In genomic region chr12:56286828-56287227, GRCm38 (mm10) we compare ENCODE assay signal across 23 mouse cellular contexts. TPM values are rescaled to one million over a fixed set of nuclear protein-coding genes. Genes with fewer than 3 reads are reported as not detected.
A peak's percentile ranks its signal among the peaks of the same experiment; 100 is the strongest.
DNase-seq lines count a peak whose midpoint lies in the region; ATAC-seq and TF ChIP-seq lines count a peak whose summit lies in the region.
"Had no signal": no experiment of that assay in that cellular context is flagged by ENCODE, and none has a peak within 500 bp of the region (broad histone marks: within the 10 kb centered on the region; RNA-seq: fewer than 3 reads in every experiment).

No protein-coding gene starts in this region.

- H3K36me3 ChIP-seq in lung, embryonic 15.5 days: no peaks in the 10 kb centered on the region
- no peaks in the 10 kb centered on the region for H3K36me3 ChIP-seq in testis, adult 2 months (ENCODE audit: control insufficient read depth, insufficient read depth, low read length)
- no peaks in the 10 kb centered on the region for H3K36me3 ChIP-seq in ES-E14 (ENCODE audit: control insufficient read depth, insufficient read depth, low read length, poor library complexity, severe bottlenecking)
- no peaks in the 10 kb centered on the region for H3K36me3 ChIP-seq in kidney, adult 2 months (ENCODE audit: control insufficient read depth, insufficient read depth, low read length)
- H3K36me3 ChIP-seq: embryonic facial prominence, embryonic 13.5 days; embryonic facial prominence, embryonic 15.5 days; forebrain, embryonic 10.5 days; forebrain, embryonic 12.5 days had no signal

- no peaks in the 10 kb centered on the region for H3K4me1 ChIP-seq in lung, embryonic 15.5 days
- peaks cover 3% of the 10 kb centered on the region; the same call in 1 of the 2 replicates for H3K4me1 ChIP-seq in testis, adult 2 months (ENCODE audit: control insufficient read depth, insufficient read depth, low read length)
- peaks cover 3 to 5% of the 10 kb centered on the region in 2 experiments; a peak in 2 of 4 replicates for H3K4me1 ChIP-seq in ES-E14 (ENCODE audit: control insufficient read depth in 2 of 2, insufficient read depth in 2 of 2, low read length in 2 of 2, poor library complexity in 1 of 2)
- no peaks in the 10 kb centered on the region for H3K4me1 ChIP-seq in kidney, adult 2 months (ENCODE audit: control insufficient read depth, insufficient read depth, low read length)
- H3K4me1 ChIP-seq: embryonic facial prominence, embryonic 13.5 days; embryonic facial prominence, embryonic 15.5 days; forebrain, embryonic 10.5 days; forebrain, embryonic 12.5 days had no signal

- H3K27me3 ChIP-seq in lung, embryonic 15.5 days: no peaks in the 10 kb centered on the region
- H3K27me3 ChIP-seq in testis, adult 2 months (ENCODE audit: control insufficient read depth, insufficient read depth, low read length): no peaks in the 10 kb centered on the region
- no peaks in the 10 kb centered on the region for H3K27me3 ChIP-seq in kidney, adult 2 months (replicated peaks; ENCODE audit: control insufficient read depth, insufficient read depth, low read length)
- H3K27me3 ChIP-seq: embryonic facial prominence, embryonic 13.5 days; embryonic facial prominence, embryonic 15.5 days; forebrain, embryonic 12.5 days had no signal

- TF ChIP-seq CTCF in testis, adult 2 months (IDR thresholded peaks at IDR 0.05; ENCODE audit: control insufficient read depth, insufficient read depth, insufficient replicate concordance, low read depth, low read length): no peak
- TF ChIP-seq CTCF in kidney, adult 2 months (conservative IDR thresholded peaks at IDR 0.05; ENCODE audit: insufficient read depth, insufficient read length, low read depth, low read length): no peak

- H3K4me2 ChIP-seq in lung, embryonic 15.5 days: no peak overlapping the region
- H3K4me2 ChIP-seq: embryonic facial prominence, embryonic 13.5 days; embryonic facial prominence, embryonic 15.5 days; forebrain, embryonic 12.5 days had no signal

- H3K9ac ChIP-seq in lung, embryonic 15.5 days: no peak overlapping the region
- no peak overlapping the region for H3K9ac ChIP-seq in ES-E14 (ENCODE audit: insufficient read depth, low read depth, low read length, poor library complexity, severe bottlenecking)
- H3K9ac ChIP-seq: embryonic facial prominence, embryonic 13.5 days; embryonic facial prominence, embryonic 15.5 days; forebrain, embryonic 12.5 days had no signal

- TF ChIP-seq POLR2A in testis, adult 2 months (IDR thresholded peaks at IDR 0.05; ENCODE audit: control insufficient read depth, low read depth, low read length): no peak
- TF ChIP-seq POLR2A in kidney, adult 2 months (IDR thresholded peaks at IDR 0.05; ENCODE audit: low read depth, low read length): no peak

- peak overlapping the region; percentile 91; the same call in 1 of the 2 replicates for H3K27ac ChIP-seq in lung, embryonic 15.5 days
- H3K27ac ChIP-seq in testis, adult 2 months (ENCODE audit: control insufficient read depth, insufficient read depth, low read depth, low read length): no peak overlapping the region
- no peak overlapping the region for H3K27ac ChIP-seq in ES-E14 (ENCODE audit: insufficient read depth, low read depth, low read length, poor library complexity, severe bottlenecking)
- no peak overlapping the region for H3K27ac ChIP-seq in kidney, adult 2 months (ENCODE audit: insufficient read depth, low read depth, low read length)
- H3K27ac ChIP-seq: embryonic facial prominence, embryonic 13.5 days; embryonic facial prominence, embryonic 15.5 days; forebrain, embryonic 10.5 days; forebrain, embryonic 12.5 days had no signal

- DNase-seq in lung, postnatal 14 days: no peak
- DNase-seq in testis, postnatal 14 days (ENCODE audit: low spot score): no peak
- DNase-seq in ES-E14 (ENCODE audit: low read depth, low spot score): no peak
- DNase-seq in kidney, adult 2 months: no peak
- DNase-seq: adrenal gland, adult 2 months; adrenal gland, postnatal 10 days; adrenal gland, postnatal 25 days; cerebellum, adult 11 months; cerebellum, adult 18-20 months; cerebellum, adult 8-10 months; cerebellum, adult 9-11 months; cerebellum, postnatal 14 days; cerebellum, postnatal 36 days; embryo, embryonic 11 days had no signal

- ATAC-seq in lung, embryonic 15.5 days (ENCODE audit: borderline replicate concordance, extremely low read depth, low FRiP score, low TSS enrichment): no peak
- ATAC-seq: forebrain, embryonic 14.5 days; forebrain, embryonic 16.5 days had no signal

- WGBS in lung, embryonic 15.5 days: 96% methylated on average over 14 of the region's 14 CpGs
- WGBS in kidney, adult 2 months: 96% methylated on average over 14 of the region's 14 CpGs

- no peak overlapping the region for H3K4me3 ChIP-seq in lung, embryonic 15.5 days
- peak overlapping the region; percentile 32 for H3K4me3 ChIP-seq in testis, adult 2 months (ENCODE audit: control insufficient read depth, low read depth, low read length)
- H3K4me3 ChIP-seq in ES-E14 (ENCODE audit: insufficient read depth in 1 of 2, low read depth in 1 of 2, low read length in 2 of 2, poor library complexity in 1 of 2, severe bottlenecking in 1 of 2): no peak overlapping the region
- no peak overlapping the region for H3K4me3 ChIP-seq in kidney, adult 2 months (ENCODE audit: insufficient read depth, low read depth, low read length)
- H3K4me3 ChIP-seq: embryonic facial prominence, embryonic 13.5 days; embryonic facial prominence, embryonic 15.5 days; erythroblast, embryonic 14.5 days; forebrain, embryonic 10.5 days; forebrain, embryonic 12.5 days had no signal

- no peaks in the 10 kb centered on the region for H3K9me3 ChIP-seq in lung, embryonic 15.5 days
- H3K9me3 ChIP-seq in ES-E14 (ENCODE audit: control insufficient read depth, insufficient read depth, low read depth, low read length): no peaks in the 10 kb centered on the region
- H3K9me3 ChIP-seq: embryonic facial prominence, embryonic 13.5 days; embryonic facial prominence, embryonic 15.5 days; forebrain, embryonic 10.5 days; forebrain, embryonic 12.5 days had no signal

- in situ Hi-C loops in ES-E14 (cut with MboI; ENCODE audit: low sequenced_read_pairs in 2 of 2, unreplicated experiment in 2 of 2): no loop called here

TF ChIP-seq in ES-E14, 5 proteins besides CTCF, POLR2A, EP300 and RAD21:
- TF ChIP-seq ZNF384 (IDR thresholded peaks at IDR 0.05; ENCODE audit: low read depth, low read length): no peak
- peak; percentile 71 for TF ChIP-seq MAFK (IDR thresholded peaks at IDR 0.05; ENCODE audit: insufficient read depth, low read depth, low read length)
- no peak for TF ChIP-seq CHD2 (IDR thresholded peaks at IDR 0.05; ENCODE audit: low read depth, low read length)
- no peak for TF ChIP-seq ZC3H11A (IDR thresholded peaks at IDR 0.05; ENCODE audit: borderline replicate concordance, low read depth, low read length)
TF ChIP-seq in ES-E14: peak in this region for 1.

RNA-seq across cellular contexts. Expression of gene Mbip, which starts 58.9 kb away (rescaled TPM):
- polyA plus RNA-seq in lung, embryonic 15.5 days (2015; fragmentation: Nextera tagmentation; extraction: Ambion mirVana): 183 and 192 TPM in 2 replicates
- 6.4 and 10.1 TPM in 2 replicates for polyA plus RNA-seq in testis, adult 2 months (2012; rRNA removed)
- 21.7 and 22.4 TPM in 2 replicates for total RNA-seq in ES-E14 (2012; rRNA removed)
- polyA plus RNA-seq in kidney, adult 2 months (2012; rRNA removed): 5.0 and 6.2 TPM in 2 replicates

Comparison
In these comparisons a context has a peak if more than half of its experiments do, and no peak if none do; other contexts are left out.
1. RNA of gene Mbip, which starts 58.9 kb away (polyA plus RNA-seq): 183 to 192 TPM in lung, embryonic 15.5 days; 6.4 to 10.1 TPM in testis, adult 2 months and 5.0 to 6.2 TPM in kidney, adult 2 months; every median in the first group is over 10 times any median in the second.